Mouse (Mus musculus) kidney, embryonic 14.5 days (tissue): ENCODE results near the gene Camta1. TPM values are rescaled to one million over a fixed set of nuclear protein-coding genes. Genes with fewer than 3 reads are reported as not detected.

Source experiments
- ATAC-seq: fragments of 200-750 bp; cut with Nextera tagmentation; 2 replicates; pipeline ENCODE4 v1.8.0; 2017; ENCODE audit warnings: moderate number of reproducible peaks, mild to moderate bottlenecking, moderate TSS enrichment, moderate library complexity; ENCODE audit not compliant: low FRiP score, low TSS enrichment
- H3K27ac ChIP-seq: fragments of 300-500 bp; sonication (generic); 2 replicates; pipeline ENCODE4 v1.5.1; 2014; ENCODE audit warnings: low read depth, mild to moderate bottlenecking, low read length, moderate library complexity, mixed read lengths
- H3K27me3 ChIP-seq: fragments of 300-500 bp; sonication (generic); 2 replicates; pipeline ENCODE4 v1.6.1; 2014; ENCODE audit warnings: mild to moderate bottlenecking, low read length; ENCODE audit not compliant: control insufficient read depth, insufficient read depth
- H3K36me3 ChIP-seq: fragments of 300-500 bp; sonication (generic); 2 replicates; pipeline ENCODE4 v1.6.1; 2014; ENCODE audit warnings: low read length, mixed read lengths; ENCODE audit not compliant: control insufficient read depth, insufficient read depth
- H3K4me1 ChIP-seq: fragments of 300-500 bp; sonication (generic); 2 replicates; pipeline ENCODE4 v1.6.1; 2014; ENCODE audit warnings: low read length, mixed read lengths; ENCODE audit not compliant: control insufficient read depth, insufficient read depth
- H3K4me2 ChIP-seq: fragments of 300-500 bp; sonication (generic); replicated peaks from 2 replicates; pipeline ENCODE4 v1.6.1; 2014; ENCODE audit warnings: low read depth, mild to moderate bottlenecking, low read length
- H3K4me3 ChIP-seq: fragments of 300-500 bp; sonication (generic); 2 replicates; pipeline ENCODE4 v1.5.1; 2014; ENCODE audit warnings: mild to moderate bottlenecking, low read length
- H3K9ac ChIP-seq: fragments of 300-500 bp; sonication (generic); 2 replicates; pipeline ENCODE4 v1.6.1; 2014; ENCODE audit warnings: low read depth, mild to moderate bottlenecking, low read length, moderate library complexity
- H3K9me3 ChIP-seq: fragments of 300-500 bp; sonication (generic); 2 replicates; pipeline ENCODE4 v1.6.1; 2016; ENCODE audit warnings: low read length; ENCODE audit not compliant: control insufficient read depth
- WGBS: fragments of 180-500 bp; shearing (Covaris S2); extraction: QIAGEN DNeasy Blood & Tissue Kit; methylation state at CpG from one replicate; pipeline ENCODE4 v1.1.7; 2014; 5-methylcytosine and 5-hydroxymethylcytosine counted together
- polyA plus RNA-seq: library from polyadenylated mRNA; unstranded; fragments of >200 nt; fragmentation: Nextera tagmentation; extraction: Ambion mirVana; gene quantifications from 2 replicates; pipeline ENCODE4 v1.2.1, GENCODE M21; 2014

Camta1 gene
- polyA plus RNA-seq, 1 experiment from 2014 or later, result 107 TPM

DNA sequence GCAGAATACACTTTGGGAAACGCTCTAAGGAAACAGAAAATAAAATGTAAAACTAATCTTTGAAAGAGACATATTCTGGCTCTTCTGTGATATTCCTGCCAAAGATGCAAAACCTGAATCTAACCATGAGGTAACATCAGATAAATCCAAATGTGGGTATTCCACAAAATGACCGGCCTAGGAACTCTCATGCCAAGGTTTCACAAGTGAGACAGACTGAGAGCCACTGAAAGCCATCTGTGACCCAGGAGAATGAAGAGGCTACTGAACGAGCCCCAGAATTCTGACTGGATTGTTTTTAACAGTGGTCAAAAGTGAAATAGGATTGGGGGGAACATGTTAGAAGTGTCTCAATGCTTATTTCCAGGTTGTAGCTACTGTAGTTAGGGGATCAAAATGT is 25.8 kb downstream of the Camta1 start:
- H3K9me3 ChIP-seq, result no peaks in the 10 kb centered on the region
- H3K9ac ChIP-seq, result no peak overlapping the region
- no peak for ATAC-seq
- no peak overlapping the region for H3K4me2 ChIP-seq
- no peaks in the 10 kb centered on the region for H3K36me3 ChIP-seq
- 94% methylated on average over 3 of the region's 3 CpGs for WGBS
- H3K27ac ChIP-seq, result no peak overlapping the region
- H3K4me1 ChIP-seq, result no peaks in the 10 kb centered on the region
- H3K27me3 ChIP-seq, result no peaks in the 10 kb centered on the region
- H3K4me3 ChIP-seq, result no peak overlapping the region

DNA sequence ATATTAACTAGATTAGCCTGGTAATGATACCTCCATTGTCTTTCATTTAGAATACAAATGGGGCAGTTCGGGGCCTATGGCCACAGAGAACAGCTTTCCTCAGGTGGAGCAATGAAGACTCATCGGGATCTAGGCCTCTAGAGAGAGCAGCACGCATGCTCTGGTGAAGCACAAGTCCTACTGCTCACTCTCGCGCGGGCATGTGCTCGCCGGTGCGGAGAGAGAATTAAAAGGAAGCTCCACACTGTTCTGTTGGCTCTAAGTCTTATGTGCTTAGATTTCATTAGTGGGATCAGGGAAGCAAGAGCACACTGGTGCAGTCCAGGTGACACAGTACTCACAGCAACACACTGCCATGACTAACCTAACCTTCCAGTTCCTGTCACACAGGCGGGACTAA is 27.1 kb downstream of the Camta1 start:
- Histone ChIP-seq H3K36me3 (no peaks in the 10 kb centered on the region), H3K4me2 (no peak overlapping the region), H3K27ac (no peak overlapping the region), H3K27me3 (no peaks in the 10 kb centered on the region), H3K4me1 (no peaks in the 10 kb centered on the region), H3K9me3 (no peaks in the 10 kb centered on the region), H3K4me3 (no peak overlapping the region), H3K9ac (no peak overlapping the region)
- no peak for ATAC-seq
- 80% methylated on average over 10 of the region's 10 CpGs for WGBS

DNA sequence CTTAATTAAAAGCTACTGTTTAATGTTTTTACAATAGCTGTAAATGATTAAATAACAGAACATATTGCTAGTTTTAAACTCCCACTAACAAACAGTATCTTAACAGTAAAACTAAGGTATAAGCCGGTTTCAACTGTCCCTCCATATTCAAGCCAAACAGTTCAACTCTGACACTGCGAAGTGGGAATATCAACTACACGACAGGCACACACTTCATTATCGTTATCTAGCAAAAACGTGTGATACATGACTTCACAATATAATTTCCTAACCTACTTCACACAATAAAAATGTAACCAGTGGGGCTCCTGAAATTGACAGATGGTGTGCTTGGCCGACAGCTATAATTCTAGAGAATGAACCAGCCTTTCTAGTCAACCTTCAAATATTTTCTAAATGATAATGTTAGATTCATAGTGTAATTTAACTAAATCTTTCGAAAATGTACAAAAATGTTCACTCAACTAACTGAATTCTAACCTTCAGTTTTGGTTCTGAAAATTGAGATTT is 27.7 kb downstream of the Camta1 start:
- no peaks in the 10 kb centered on the region for H3K36me3 ChIP-seq
- no peaks in the 10 kb centered on the region for H3K27me3 ChIP-seq
- ATAC-seq, result no peak
- H3K4me3 ChIP-seq, result no peak overlapping the region
- H3K4me2 ChIP-seq, result no peak overlapping the region
- H3K9ac ChIP-seq, result no peak overlapping the region
- H3K4me1 ChIP-seq, result no peaks in the 10 kb centered on the region
- 91% methylated on average over 7 of the region's 7 CpGs for WGBS
- H3K9me3 ChIP-seq, result no peaks in the 10 kb centered on the region
- H3K27ac ChIP-seq, result no peak overlapping the region

DNA sequence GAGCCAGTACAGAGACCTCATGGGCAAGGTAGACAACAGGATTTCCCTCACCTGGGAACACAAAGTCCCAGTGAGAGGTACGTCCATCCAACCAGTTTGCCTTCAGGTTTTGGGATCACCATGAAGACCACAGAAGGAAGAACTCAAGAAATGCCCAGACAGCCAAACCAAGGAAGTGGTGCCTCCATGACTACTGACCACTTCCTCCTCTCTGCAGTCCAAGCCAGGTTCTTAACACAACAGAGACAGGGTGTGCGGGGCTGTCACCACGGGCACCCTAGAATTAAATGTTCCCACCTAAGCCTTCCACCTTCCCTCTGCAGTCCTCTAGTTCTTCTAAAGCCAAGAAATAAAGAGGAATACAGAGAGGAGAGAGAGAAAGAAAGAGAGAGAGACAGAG is 33.8 kb downstream of the Camta1 start:
- Histone ChIP-seq H3K4me3 (no peak overlapping the region), H3K4me1 (no peaks in the 10 kb centered on the region), H3K4me2 (no peak overlapping the region), H3K9ac (no peak overlapping the region), H3K9me3 (no peaks in the 10 kb centered on the region), H3K36me3 (no peaks in the 10 kb centered on the region), H3K27me3 (no peaks in the 10 kb centered on the region), H3K27ac (no peak overlapping the region)
- WGBS, result 93% methylated on average over 3 of the region's 3 CpGs
- no peak for ATAC-seq

DNA sequence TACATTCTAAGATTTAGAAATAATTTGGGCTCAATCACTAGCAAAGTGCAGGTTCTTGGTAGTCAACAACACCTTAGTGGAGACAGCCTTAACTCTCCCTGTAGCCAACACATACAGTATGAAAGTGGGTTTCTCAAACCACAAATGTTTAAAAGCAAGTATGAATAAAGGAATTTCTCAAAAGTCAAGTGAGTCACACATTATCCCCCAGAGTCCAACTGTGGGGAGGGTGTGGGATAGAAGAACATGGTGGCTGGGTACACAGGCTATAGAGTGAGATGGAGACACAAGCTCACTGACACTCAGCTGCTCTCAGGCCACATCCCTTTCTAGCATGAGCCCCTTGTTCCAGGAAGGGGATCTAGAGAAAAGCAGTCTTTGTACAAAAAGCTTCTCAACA is 34.3 kb downstream of the Camta1 start:
- Histone ChIP-seq H3K9ac (no peak overlapping the region), H3K4me3 (no peak overlapping the region), H3K4me2 (no peak overlapping the region), H3K36me3 (no peaks in the 10 kb centered on the region), H3K4me1 (no peaks in the 10 kb centered on the region), H3K9me3 (no peaks in the 10 kb centered on the region), H3K27ac (no peak overlapping the region), H3K27me3 (no peaks in the 10 kb centered on the region)
- no peak for ATAC-seq

DNA sequence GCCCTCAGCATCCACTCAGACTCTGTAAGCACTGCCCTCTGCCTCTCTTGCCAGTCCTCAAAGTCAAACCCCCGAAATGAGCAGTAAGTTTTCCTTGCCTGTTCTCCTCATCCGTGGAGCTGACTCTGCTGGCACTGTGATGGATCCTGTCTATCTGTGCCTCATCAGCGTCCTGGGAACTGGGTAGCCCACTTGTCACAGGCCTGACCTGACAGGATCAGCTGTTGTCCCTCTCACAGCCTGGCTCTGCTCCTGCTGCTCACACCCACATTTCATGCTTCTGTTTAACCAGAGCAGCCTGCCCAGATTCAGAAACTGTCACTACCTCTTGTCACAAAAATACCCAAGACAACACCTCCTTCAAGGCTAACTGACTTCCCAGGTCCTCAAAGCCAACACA is 37.7 kb downstream of the Camta1 start:
- no peaks in the 10 kb centered on the region for H3K27me3 ChIP-seq
- ATAC-seq, result no peak
- H3K27ac ChIP-seq, result no peak overlapping the region
- H3K4me2 ChIP-seq, result no peak overlapping the region
- H3K9me3 ChIP-seq, result no peaks in the 10 kb centered on the region
- 73% methylated on average over 3 of the region's 3 CpGs for WGBS
- H3K9ac ChIP-seq, result no peak overlapping the region
- no peak overlapping the region for H3K4me3 ChIP-seq
- H3K36me3 ChIP-seq, result no peaks in the 10 kb centered on the region
- H3K4me1 ChIP-seq, result no peaks in the 10 kb centered on the region

DNA sequence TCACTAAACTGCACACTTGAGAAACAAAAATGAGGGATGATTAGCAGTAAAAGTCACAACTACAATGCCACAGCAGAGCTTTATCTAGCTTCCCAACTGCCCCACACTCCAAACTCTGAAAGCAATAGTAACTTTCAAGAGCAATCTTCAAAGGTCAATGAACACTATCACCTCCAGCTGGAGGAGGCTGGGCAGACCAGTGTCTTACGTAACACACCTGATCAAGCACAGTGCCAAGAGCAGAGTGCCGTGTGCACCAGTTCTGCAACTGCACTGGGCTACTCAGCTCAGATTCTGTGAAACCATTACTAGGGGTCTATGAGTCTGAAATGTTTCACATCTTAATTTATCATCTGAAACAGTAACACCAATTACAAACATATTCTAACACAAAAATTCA is 38.7 kb downstream of the Camta1 start:
- Histone ChIP-seq H3K9ac (no peak overlapping the region), H3K9me3 (no peaks in the 10 kb centered on the region), H3K4me3 (no peak overlapping the region), H3K27ac (no peak overlapping the region), H3K27me3 (no peaks in the 10 kb centered on the region), H3K36me3 (no peaks in the 10 kb centered on the region), H3K4me2 (no peak overlapping the region), H3K4me1 (no peaks in the 10 kb centered on the region)
- 59% methylated on average over 2 of the region's 2 CpGs for WGBS
- ATAC-seq, result no peak

DNA sequence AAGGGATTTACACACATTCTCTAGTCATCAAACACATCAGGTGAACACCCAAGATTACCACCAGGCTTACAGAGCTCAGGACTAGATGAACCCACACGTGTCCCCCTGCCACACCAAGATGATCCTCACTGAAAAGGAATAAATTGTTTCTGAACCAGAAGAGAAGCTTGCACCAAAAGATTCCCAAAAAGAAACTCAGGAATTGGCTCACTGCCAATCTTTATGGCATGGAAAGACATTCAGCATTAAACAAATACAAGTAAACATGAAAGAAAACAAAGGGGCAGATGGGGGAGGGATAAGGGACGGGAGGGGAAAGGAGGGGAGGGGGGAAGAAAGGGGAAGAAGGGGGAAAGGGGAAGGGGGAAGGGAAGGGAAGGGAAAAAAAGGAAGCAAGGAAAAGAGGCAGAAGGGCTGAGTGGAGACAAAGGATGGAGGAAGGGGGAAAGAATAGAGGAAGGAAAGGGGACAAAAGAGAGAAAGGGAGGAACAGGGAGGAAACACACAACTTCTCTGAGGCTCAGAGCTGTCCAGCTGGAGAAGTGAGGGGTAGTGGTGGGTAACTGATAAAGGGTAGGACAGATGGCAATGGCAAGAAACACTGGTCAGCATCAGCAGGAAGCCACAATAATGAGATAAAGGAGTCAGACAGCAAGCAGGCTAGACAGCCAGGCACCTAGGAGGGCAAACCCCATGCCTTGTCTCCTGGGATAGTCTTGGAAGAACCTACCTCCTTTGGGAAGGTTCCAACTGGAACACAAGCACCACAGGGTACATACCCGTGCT is 43.5 kb downstream of the Camta1 start:
- 57% methylated on average over 3 of the region's 3 CpGs for WGBS
- H3K27ac ChIP-seq, result no peak overlapping the region
- no peaks in the 10 kb centered on the region for H3K36me3 ChIP-seq
- H3K9ac ChIP-seq, result no peak overlapping the region
- H3K27me3 ChIP-seq, result no peaks in the 10 kb centered on the region
- no peak overlapping the region for H3K4me3 ChIP-seq
- no peaks in the 10 kb centered on the region for H3K9me3 ChIP-seq
- no peaks in the 10 kb centered on the region for H3K4me1 ChIP-seq
- H3K4me2 ChIP-seq, result no peak overlapping the region
- ATAC-seq, result no peak

DNA sequence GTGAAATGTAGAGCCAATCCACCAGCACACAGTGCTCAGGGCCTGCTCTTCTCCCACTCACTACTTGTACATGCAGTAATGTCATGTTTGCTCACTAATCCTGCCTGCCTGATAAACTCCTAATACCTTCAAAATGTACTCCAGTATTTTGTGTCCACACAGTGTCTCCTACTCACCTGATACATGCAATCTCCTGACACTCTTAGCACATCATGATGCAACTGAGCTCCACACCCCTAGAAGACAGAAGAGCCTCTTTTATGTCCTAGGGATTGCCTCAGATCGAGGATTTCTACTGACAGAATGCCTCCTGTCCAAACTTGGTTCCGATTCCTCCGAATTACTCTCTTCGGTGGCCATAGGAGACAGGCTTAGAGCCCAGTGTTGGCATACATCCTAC is 48.0 kb downstream of the Camta1 start:
- WGBS, result 96% methylated on average over 4 of the region's 4 CpGs
- no peak overlapping the region for H3K9ac ChIP-seq
- H3K4me1 ChIP-seq, result no peaks in the 10 kb centered on the region
- H3K4me3 ChIP-seq, result no peak overlapping the region
- no peaks in the 10 kb centered on the region for H3K27me3 ChIP-seq
- H3K9me3 ChIP-seq, result no peaks in the 10 kb centered on the region
- H3K36me3 ChIP-seq, result no peaks in the 10 kb centered on the region
- H3K4me2 ChIP-seq, result no peak overlapping the region
- no peak overlapping the region for H3K27ac ChIP-seq
- ATAC-seq, result no peak
